Mouse (Mus musculus) midbrain, embryonic 12.5 days (tissue): ENCODE measurements at regions not wholly inside any gene's neighbourhood (a gene's known extent, or its start where the extent isn't known, plus 50 kb on each side); places are given as distances from the start of the nearest gene placed in this dataset.
"Not testable (repeated sequence)": the region's sequence is repeated elsewhere in the genome, so short reads cannot be mapped to it uniquely, and the experiment has no call there.

ENCODE experiments used
- ATAC-seq: fragments of 200-750 bp; cut with Nextera tagmentation; 2 replicates; pipeline ENCODE4 v1.8.0; 2017; ENCODE audit warnings: low read depth, moderate TSS enrichment, moderate library complexity; ENCODE audit not compliant: low FRiP score
- H3K27ac ChIP-seq: fragments of 300-500 bp; sonication (generic); replicated peaks from 2 replicates; pipeline ENCODE4 v1.5.1; 2016; ENCODE audit warnings: mild to moderate bottlenecking
- H3K27me3 ChIP-seq: fragments of 300-500 bp; sonication (generic); 2 replicates; pipeline ENCODE4 v1.6.1; 2016; ENCODE audit warnings: mild to moderate bottlenecking
- H3K36me3 ChIP-seq: fragments of 300-500 bp; sonication (generic); 2 replicates; pipeline ENCODE4 v1.6.1; 2016
- H3K4me1 ChIP-seq: fragments of 300-500 bp; sonication (generic); 2 replicates; pipeline ENCODE4 v1.6.1; 2016
- H3K4me2 ChIP-seq: fragments of 300-500 bp; sonication (generic); replicated peaks from 2 replicates; pipeline ENCODE4 v1.6.1; 2016; ENCODE audit warnings: mild to moderate bottlenecking, moderate library complexity
- H3K4me3 ChIP-seq: fragments of 300-500 bp; sonication (generic); 2 replicates; pipeline ENCODE4 v1.5.1; 2016; ENCODE audit warnings: mild to moderate bottlenecking
- H3K9ac ChIP-seq: fragments of 300-500 bp; sonication (generic); replicated peaks from 2 replicates; pipeline ENCODE4 v1.6.1; 2016; ENCODE audit warnings: mild to moderate bottlenecking, moderate library complexity
- H3K9me3 ChIP-seq: fragments of 300-500 bp; sonication (generic); 2 replicates; pipeline ENCODE4 v1.6.1; 2016; ENCODE audit warnings: mild to moderate bottlenecking
- WGBS: fragments of 180-500 bp; shearing (Covaris S2); methylation state at CpG from one replicate; pipeline ENCODE4 v1.1.7; 2016; 5-methylcytosine and 5-hydroxymethylcytosine counted together

- 48% methylated on average over 7 of the region's 7 CpGs for WGBS
- H3K27ac ChIP-seq = 0 out of 2 replicates have a peak overlapping the region, but pooled peaks have one; percentile 15
Observed at GRCm38 (mm10) chr13:70096430-70097301, 294.5 kb downstream of the Med10 start.

GRCm38 (mm10) chr13:70100091-70100490, 297.9 kb downstream of the Med10 start:
- not testable (repeated sequence) for H3K4me2 ChIP-seq, H3K27ac ChIP-seq, H3K9ac ChIP-seq, H3K27me3 ChIP-seq, H3K4me3 ChIP-seq, ATAC-seq, H3K9me3 ChIP-seq, H3K4me1 ChIP-seq, H3K36me3 ChIP-seq
- 89% methylated on average over 1 of the region's 1 CpGs for WGBS

More at GRCm38 (mm10) chr13:70096430-70097301, 294.5 kb downstream of the Med10 start:
- no peaks in the 10 kb centered on the region for H3K9me3 ChIP-seq
- no peaks in the 10 kb centered on the region for H3K27me3 ChIP-seq
- no peak overlapping the region for H3K9ac ChIP-seq
- H3K4me2 ChIP-seq = no peak overlapping the region
- H3K4me3 ChIP-seq = no peak overlapping the region
- ATAC-seq = peak; percentile 62
- peaks cover 16% of the 10 kb centered on the region for H3K4me1 ChIP-seq
- H3K36me3 ChIP-seq = no peaks in the 10 kb centered on the region

GRCm38 (mm10) chr13:70103021-70103420, 300.8 kb downstream of the Med10 start:
- Histone ChIP-seq H3K36me3 (no peaks in the 10 kb centered on the region), H3K4me2 (no peak overlapping the region), H3K27me3 (no peaks in the 10 kb centered on the region), H3K4me3 (no peak overlapping the region), H3K4me1 (no peaks in the 10 kb centered on the region), H3K9ac (no peak overlapping the region), H3K27ac (no peak overlapping the region), H3K9me3 (no peaks in the 10 kb centered on the region)
- no peak for ATAC-seq
- 88% methylated on average over 7 of the region's 7 CpGs for WGBS

- H3K36me3 ChIP-seq, H3K4me2 ChIP-seq, H3K4me3 ChIP-seq, H3K27ac ChIP-seq, H3K9me3 ChIP-seq, H3K4me1 ChIP-seq, H3K27me3 ChIP-seq, H3K9ac ChIP-seq, ATAC-seq: not testable (repeated sequence)
- 91% methylated on average over 10 of the region's 10 CpGs for WGBS
Observed at GRCm38 (mm10) chr13:70103491-70103890, 301.3 kb downstream of the Med10 start.

- H3K27ac ChIP-seq = no peak overlapping the region
- H3K9ac ChIP-seq = no peak overlapping the region
- no peak overlapping the region for H3K4me3 ChIP-seq
- no peak overlapping the region for H3K4me2 ChIP-seq
- 94% methylated on average over 4 of the region's 4 CpGs for WGBS
- no peaks in the 10 kb centered on the region for H3K27me3 ChIP-seq
- H3K4me1 ChIP-seq = no peaks in the 10 kb centered on the region
- no peaks in the 10 kb centered on the region for H3K36me3 ChIP-seq
- no peak for ATAC-seq
- H3K9me3 ChIP-seq = no peaks in the 10 kb centered on the region
Observed at GRCm38 (mm10) chr13:70103903-70104302, 301.7 kb downstream of the Med10 start.

- no peaks in the 10 kb centered on the region for H3K9me3 ChIP-seq
Observed at GRCm38 (mm10) chr13:70115576-70115975, 313.4 kb downstream of the Med10 start.

GRCm38 (mm10) chr13:70124860-70125545, 322.8 kb downstream of the Med10 start:
- H3K4me1 ChIP-seq = peaks cover 7% of the 10 kb centered on the region
- H3K9me3 ChIP-seq = no peaks in the 10 kb centered on the region
- no peak for ATAC-seq
- no peak overlapping the region for H3K4me3 ChIP-seq
- no peak overlapping the region for H3K9ac ChIP-seq
- H3K27ac ChIP-seq = no peak overlapping the region
- WGBS = 34% methylated on average over 9 of the region's 9 CpGs
- H3K27me3 ChIP-seq = no peaks in the 10 kb centered on the region
- H3K36me3 ChIP-seq = no peaks in the 10 kb centered on the region
- no peak overlapping the region for H3K4me2 ChIP-seq

More at GRCm38 (mm10) chr13:70115576-70115975, 313.4 kb downstream of the Med10 start:
- Histone ChIP-seq H3K4me1 (0 out of 2 replicates have a peak, but pooled peaks cover 2% of the 10 kb centered on the region), H3K4me3 (no peak overlapping the region), H3K4me2 (no peak overlapping the region), H3K9ac (no peak overlapping the region), H3K36me3 (no peaks in the 10 kb centered on the region), H3K27me3 (no peaks in the 10 kb centered on the region), H3K27ac (no peak overlapping the region)
- 87% methylated on average over 9 of the region's 9 CpGs for WGBS
- ATAC-seq = no peak

- 78% methylated on average over 4 of the region's 4 CpGs for WGBS
Observed at GRCm38 (mm10) chr13:70127310-70127709, 325.1 kb downstream of the Med10 start.

GRCm38 (mm10) chr13:70134544-70134943, 332.3 kb downstream of the Med10 start:
- Histone ChIP-seq H3K4me3 (no peak overlapping the region), H3K27me3 (no peaks in the 10 kb centered on the region), H3K27ac (no peak overlapping the region), H3K36me3 (no peaks in the 10 kb centered on the region), H3K9me3 (no peaks in the 10 kb centered on the region), H3K4me2 (no peak overlapping the region), H3K4me1 (no peaks in the 10 kb centered on the region), H3K9ac (no peak overlapping the region)
- no peak for ATAC-seq
- WGBS = 93% methylated on average over 8 of the region's 8 CpGs

More at GRCm38 (mm10) chr13:70127310-70127709, 325.1 kb downstream of the Med10 start:
- H3K27ac ChIP-seq = no peak overlapping the region
- peaks cover 7% of the 10 kb centered on the region for H3K4me1 ChIP-seq
- ATAC-seq = no peak
- no peaks in the 10 kb centered on the region for H3K36me3 ChIP-seq
- no peak overlapping the region for H3K4me2 ChIP-seq
- no peak overlapping the region for H3K9ac ChIP-seq
- no peaks in the 10 kb centered on the region for H3K27me3 ChIP-seq
- H3K4me3 ChIP-seq = no peak overlapping the region
- H3K9me3 ChIP-seq = no peaks in the 10 kb centered on the region

GRCm38 (mm10) chr13:70136209-70136608, 334.0 kb downstream of the Med10 start:
- Histone ChIP-seq H3K4me2 (no peak overlapping the region), H3K4me1 (no peaks in the 10 kb centered on the region), H3K9me3 (no peaks in the 10 kb centered on the region), H3K4me3 (no peak overlapping the region), H3K27ac (no peak overlapping the region), H3K27me3 (no peaks in the 10 kb centered on the region), H3K9ac (no peak overlapping the region), H3K36me3 (no peaks in the 10 kb centered on the region)
- no peak for ATAC-seq
- 90% methylated on average over 1 of the region's 1 CpGs for WGBS

- Histone ChIP-seq H3K9me3 (no peaks in the 10 kb centered on the region), H3K4me1 (peaks cover 11% of the 10 kb centered on the region), H3K27me3 (peaks cover 42% of the 10 kb centered on the region), H3K9ac (no peak overlapping the region), H3K27ac (no peak overlapping the region), H3K4me3 (no peak overlapping the region), H3K4me2 (no peak overlapping the region), H3K36me3 (no peaks in the 10 kb centered on the region)
- ATAC-seq = no peak
- 88% methylated on average over 4 of the region's 4 CpGs for WGBS
Observed at GRCm38 (mm10) chr13:70144461-70144860, 342.3 kb downstream of the Med10 start.

- peak; percentile 76 for ATAC-seq
- Histone ChIP-seq H3K36me3 (no peaks in the 10 kb centered on the region), H3K4me2 (no peak overlapping the region), H3K27ac (no peak overlapping the region), H3K27me3 (peaks cover 52% of the 10 kb centered on the region), H3K4me1 (peaks cover 17% of the 10 kb centered on the region), H3K9me3 (no peaks in the 10 kb centered on the region), H3K9ac (no peak overlapping the region), H3K4me3 (no peak overlapping the region)
- 44% methylated on average over 6 of the region's 6 CpGs for WGBS
Observed at GRCm38 (mm10) chr13:70145466-70145865, 343.3 kb downstream of the Med10 start.
